Mouse (Mus musculus): Measurements from ENCODE around the gene Nadk.

The Nadk gene

DNA sequence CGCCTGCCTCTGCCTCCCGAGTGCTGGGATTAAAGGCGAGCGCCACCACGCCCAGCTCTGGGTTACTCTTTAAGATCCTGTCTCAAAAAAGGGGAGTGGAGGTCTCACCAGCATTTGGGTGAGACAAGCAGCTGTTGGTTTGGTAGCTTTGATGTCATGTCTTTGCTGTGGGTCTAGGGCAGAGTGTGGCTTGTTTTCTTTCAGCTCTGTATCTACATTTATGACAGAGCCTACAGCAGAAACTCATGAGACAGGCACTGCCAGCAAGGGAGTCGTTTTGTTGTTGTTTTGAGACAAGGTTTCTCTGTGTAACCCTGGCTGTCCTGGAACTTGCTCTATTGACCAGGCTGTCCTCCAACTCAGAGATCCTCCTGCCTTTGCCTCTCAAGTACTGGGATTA lies 41.6 kb downstream of the Nadk start:
- no peak for DNase-seq

DNA sequence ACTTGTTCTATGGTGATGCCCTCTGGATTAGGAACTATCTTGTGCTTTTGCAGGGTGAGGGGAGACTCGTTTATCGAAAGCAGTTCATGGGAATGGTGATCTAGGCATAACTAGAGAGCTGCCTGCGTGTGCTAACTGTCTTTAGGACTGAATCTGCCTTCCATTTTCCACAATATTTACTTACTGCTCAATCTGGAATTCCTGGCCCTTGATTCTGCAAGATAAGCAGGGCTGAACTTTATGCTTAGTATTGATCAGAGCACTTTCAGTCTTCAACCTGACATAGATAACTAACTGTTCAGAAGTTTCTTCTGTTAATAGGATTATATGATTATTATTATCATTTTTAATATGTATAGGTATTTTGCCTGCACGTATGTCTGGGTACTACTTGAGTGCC lies 43.0 kb downstream of the Nadk start:
- no peak for DNase-seq

DNA sequence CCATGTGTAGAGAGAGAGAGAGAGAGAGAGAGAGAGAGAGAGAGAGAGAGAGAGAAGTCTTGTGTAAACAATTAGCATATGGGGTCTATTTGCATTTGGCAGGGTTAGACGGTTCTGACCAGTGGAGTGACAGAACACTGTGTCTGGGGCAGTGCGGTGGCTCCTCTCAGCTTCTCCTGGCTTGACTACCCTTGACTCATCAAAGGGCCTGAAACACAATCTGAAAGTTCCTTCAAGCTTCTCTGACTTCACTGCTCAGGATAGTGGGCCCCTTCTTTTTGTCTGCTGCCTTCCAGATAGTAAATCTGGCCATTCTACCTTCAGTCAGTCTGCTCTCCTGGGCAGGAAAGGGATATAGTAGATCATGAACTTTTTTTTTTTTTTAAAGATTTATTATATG lies 44.6 kb downstream of the Nadk start:
- no peak for DNase-seq

GRCm38 (mm10) chr4:155611860-155612259 lies 49.7 kb downstream of the Nadk start:
- no peak for DNase-seq

- DNase-seq, result no peak
Observed at GRCm38 (mm10) chr4:155613264-155613663, 51.1 kb downstream of the Nadk start.

DNA sequence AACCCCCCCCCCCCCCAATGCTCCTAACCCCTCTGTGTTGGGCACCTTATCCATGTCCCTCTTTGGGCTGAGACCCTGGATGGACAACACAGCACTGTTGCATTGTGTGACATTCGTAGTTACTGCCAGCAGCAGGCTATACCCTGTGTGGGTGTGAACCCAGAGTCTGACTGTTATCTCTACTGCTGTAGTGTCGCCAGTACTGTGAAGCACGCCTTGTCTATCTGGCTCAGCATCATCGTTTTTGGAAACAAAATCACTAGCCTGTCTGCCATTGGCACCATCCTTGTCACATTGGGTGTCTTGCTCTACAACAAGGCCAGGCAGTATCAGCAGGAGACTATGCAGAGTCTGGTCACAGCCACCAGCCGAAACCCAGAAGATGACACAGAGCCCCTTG lies 56.1 kb downstream of the Nadk start:
- no peak for DNase-seq

- peak; percentile 97 for DNase-seq
Observed at GRCm38 (mm10) chr4:155624338-155625291, 62.4 kb downstream of the Nadk start, which contains the start of gene Cdk11b. Gene Cdk11b, plus strand, starts transcription at chr4:155624854.

DNA sequence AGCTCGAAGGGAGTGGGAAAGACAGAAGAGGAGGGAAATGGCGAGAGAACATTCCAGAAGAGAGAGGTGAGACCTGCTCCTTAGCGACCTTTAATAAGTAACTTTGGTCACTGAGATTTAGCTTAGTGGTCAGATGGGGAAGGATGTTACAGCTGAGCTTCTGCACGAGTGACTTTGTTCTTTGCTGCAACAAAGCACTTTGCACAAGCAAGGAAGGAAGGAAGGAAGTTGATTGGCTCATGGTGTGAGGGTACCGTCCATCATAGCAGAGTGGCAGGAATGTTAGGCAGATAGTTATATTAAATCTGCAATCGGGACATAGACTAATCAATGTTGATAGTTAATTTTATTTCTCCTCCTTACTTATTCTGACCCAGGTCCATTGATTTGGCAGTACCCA lies 68.1 kb downstream of the Nadk start:
- no peak for DNase-seq

DNA sequence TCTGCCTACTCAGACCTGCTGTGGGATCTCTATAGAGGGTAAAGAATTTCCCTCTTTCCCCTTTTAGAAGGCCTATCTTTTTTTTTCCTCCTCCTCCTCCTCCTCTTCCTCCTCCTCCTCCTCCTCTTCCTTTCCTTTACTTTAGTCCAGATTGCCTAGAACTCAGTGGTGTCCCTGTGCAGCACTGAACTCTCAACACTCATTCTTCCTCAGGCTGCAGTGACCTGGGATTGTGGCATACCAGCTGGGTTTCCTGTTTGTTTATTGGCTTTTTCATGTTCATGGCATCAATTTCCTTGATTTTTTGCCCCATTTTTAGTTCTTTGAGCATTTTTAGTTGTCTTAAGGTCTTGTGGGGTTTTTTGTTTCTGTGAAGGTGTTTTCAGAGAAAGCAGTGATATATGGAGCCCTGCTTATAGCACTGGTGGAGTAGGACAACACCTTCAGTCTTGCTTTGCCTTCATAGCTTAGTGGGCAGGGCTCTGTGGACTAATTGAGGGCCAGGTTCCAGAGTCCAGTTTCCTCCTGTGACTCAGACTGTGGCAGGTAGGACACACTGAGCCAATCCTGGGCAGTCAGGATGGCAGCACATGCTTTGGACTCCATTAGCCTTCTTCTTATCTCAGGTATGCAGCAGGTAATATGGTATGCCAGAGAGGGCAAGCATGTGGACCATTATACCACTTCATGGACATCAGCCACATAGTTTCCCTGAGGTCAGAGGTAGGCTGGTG lies 73.8 kb downstream of the Nadk start:
- no peak for DNase-seq

All from lung, adult 18-20 months (tissue).